Mouse (Mus musculus): ENCODE results near the gene Ints5.

Ints5 gene

GRCm38 (mm10) chr19:8929224-8930088, 36.7 kb downstream of the Ints5 start, which contains the start of the genes Rom1 and Eml3:
Rom1 (minus strand) TSS chr19:8929356.
Eml3 (plus strand) TSS chr19:8929552.
- peak; percentile 84 for DNase-seq (ENCODE audit: low spot score)

GRCm38 (mm10) chr19:8930117-8930516, 37.3 kb downstream of the Ints5 start:
- no peak for DNase-seq (ENCODE audit: low spot score)

- DNase-seq (ENCODE audit: low spot score): no peak
Observed at GRCm38 (mm10) chr19:8930771-8931170, 38.0 kb downstream of the Ints5 start.

- DNase-seq (ENCODE audit: low spot score): no peak
Observed at GRCm38 (mm10) chr19:8936736-8937135, 43.9 kb downstream of the Ints5 start.

GRCm38 (mm10) chr19:8940526-8941133, 47.8 kb downstream of the Ints5 start:
- DNase-seq (ENCODE audit: low spot score): no peak

GRCm38 (mm10) chr19:8941136-8941514, 48.3 kb downstream of the Ints5 start:
- DNase-seq (ENCODE audit: low spot score): no peak

- DNase-seq (ENCODE audit: low spot score): peak; percentile 95
Observed at GRCm38 (mm10) chr19:8941515-8942217, 48.9 kb downstream of the Ints5 start, which contains the start of gene Mta2. Mta2 (plus strand) TSS chr19:8941875.

GRCm38 (mm10) chr19:8942276-8942964, 49.6 kb downstream of the Ints5 start:
- DNase-seq (ENCODE audit: low spot score): no peak

GRCm38 (mm10) chr19:8943047-8943446, 50.2 kb downstream of the Ints5 start:
- DNase-seq (ENCODE audit: low spot score): no peak

GRCm38 (mm10) chr19:8944062-8944461, 51.3 kb downstream of the Ints5 start:
- peak; percentile 47 for DNase-seq (ENCODE audit: low spot score)

GRCm38 (mm10) chr19:8944750-8945149, 51.9 kb downstream of the Ints5 start:
- peak; percentile 60 for DNase-seq (ENCODE audit: low spot score)

GRCm38 (mm10) chr19:8945251-8945650, 52.4 kb downstream of the Ints5 start:
- DNase-seq (ENCODE audit: low spot score): no peak

GRCm38 (mm10) chr19:8946929-8947328, 54.1 kb downstream of the Ints5 start:
- no peak for DNase-seq (ENCODE audit: low spot score)
